Mouse (Mus musculus) heart, embryonic 14.5 days (tissue): ENCODE measurements around the gene Kctd11. TPM values are rescaled to one million over a fixed set of nuclear protein-coding genes. Genes with fewer than 3 reads are reported as not detected.
A peak's percentile ranks its signal among the peaks of the same experiment; 100 is the strongest.

Experiments
- ATAC-seq: fragments of 200-750 bp; cut with Nextera tagmentation; 2 replicates; pipeline ENCODE4 v1.8.0; 2017; ENCODE audit warnings: low read depth, moderate TSS enrichment; ENCODE audit not compliant: insufficient number of reproducible peaks, insufficient read depth, low FRiP score
- H3K27ac ChIP-seq, 2 experiments: fragments of 200-500 bp in 1 of 2; fragments of 300-500 bp in 1 of 2; sonication (generic) in 1 of 2; replicated peaks in 1 of 2; 2 replicates each; pipeline ENCODE4 v1.5.1; 2012 to 2014; ENCODE audit warnings: low read depth in 2 of 2, low read length in 2 of 2, control low read depth in 1 of 2, mild to moderate bottlenecking in 1 of 2, mixed read lengths in 1 of 2; ENCODE audit not compliant: control insufficient read depth in 1 of 2, insufficient read depth in 1 of 2
- H3K27me3 ChIP-seq: fragments of 300-500 bp; sonication (generic); 2 replicates; pipeline ENCODE4 v1.6.1; 2014; ENCODE audit warnings: mild to moderate bottlenecking, low read length, control low read depth; ENCODE audit not compliant: control insufficient read depth, insufficient read depth
- H3K36me3 ChIP-seq: fragments of 300-500 bp; sonication (generic); 2 replicates; pipeline ENCODE4 v1.6.1; 2014; ENCODE audit warnings: mild to moderate bottlenecking, control low read depth, low read length, mixed read lengths; ENCODE audit not compliant: control insufficient read depth, insufficient read depth
- H3K4me1 ChIP-seq, 2 experiments: fragments of 200-500 bp in 1 of 2; fragments of 300-500 bp in 1 of 2; sonication (generic) in 1 of 2; 2 replicates each; pipeline ENCODE4 v1.6.1; 2012 to 2014; ENCODE audit warnings: low read length in 2 of 2, control low read depth in 1 of 2, mixed read lengths in 1 of 2; ENCODE audit not compliant: control insufficient read depth in 2 of 2, insufficient read depth in 2 of 2
- H3K4me2 ChIP-seq: fragments of 300-500 bp; sonication (generic); 2 replicates; pipeline ENCODE4 v1.6.1; 2014; ENCODE audit warnings: mild to moderate bottlenecking, low read length
- H3K4me3 ChIP-seq, 2 experiments: fragments of 200-500 bp in 1 of 2; fragments of 300-500 bp in 1 of 2; sonication (generic) in 1 of 2; 2 replicates each; pipeline ENCODE4 v1.5.1; 2012 to 2014; ENCODE audit warnings: low read length in 2 of 2, mild to moderate bottlenecking in 2 of 2, control low read depth in 1 of 2, low read depth in 1 of 2, moderate library complexity in 1 of 2; ENCODE audit not compliant: control insufficient read depth in 1 of 2, insufficient read depth in 1 of 2
- H3K9ac ChIP-seq: fragments of 300-500 bp; sonication (generic); 2 replicates; pipeline ENCODE4 v1.6.1; 2014; ENCODE audit warnings: mild to moderate bottlenecking, low read length
- H3K9me3 ChIP-seq: fragments of 300-500 bp; sonication (generic); 2 replicates; pipeline ENCODE4 v1.6.1; 2016; ENCODE audit warnings: low read length, control low read depth; ENCODE audit not compliant: control insufficient read depth
- WGBS: fragments of 180-500 bp; shearing (Covaris S2); extraction: QIAGEN DNeasy Blood & Tissue Kit; methylation state at CpG from one replicate; pipeline ENCODE4 v1.1.7; 2014; 5-methylcytosine and 5-hydroxymethylcytosine counted together
- polyA plus RNA-seq: library from polyadenylated mRNA; unstranded; fragments of >200 nt; fragmentation: Nextera tagmentation; extraction: Ambion mirVana; gene quantifications from 2 replicates; pipeline ENCODE4 v1.2.1, GENCODE M21; 2014

The Kctd11 gene
- polyA plus RNA-seq, 1 experiment from 2014 or later, result 2.8 TPM

GRCm38 (mm10) chr11:69884663-69885062, 3.5 kb upstream of the Kctd11 start:
- Histone ChIP-seq H3K9ac (no peak overlapping the region), H3K36me3 (no peaks in the 10 kb centered on the region), H3K4me1 (peaks cover 18% of the 10 kb centered on the region in 2 experiments), H3K9me3 (no peaks in the 10 kb centered on the region), H3K4me2 (0 out of 2 replicates have a peak overlapping the region, but pooled peaks have one; percentile 3), H3K27ac (0 out of 4 replicates have a peak overlapping the region, but pooled peaks of 1 of the 2 experiments have one; percentile 12), H3K4me3 (no peak overlapping the region), H3K27me3 (no peaks in the 10 kb centered on the region)
- WGBS, result 76% methylated on average over 8 of the region's 8 CpGs
- ATAC-seq, result no peak

GRCm38 (mm10) chr11:69884240-69884639, 3.0 kb upstream of the Kctd11 start:
- no peak overlapping the region for H3K4me3 ChIP-seq
- WGBS, result 54% methylated on average over 9 of the region's 9 CpGs
- H3K27me3 ChIP-seq, result no peaks in the 10 kb centered on the region
- H3K4me2 ChIP-seq, result 0 out of 2 replicates have a peak overlapping the region, but pooled peaks have one; percentile 3
- no peak overlapping the region for H3K9ac ChIP-seq
- peak overlapping the region; percentile 12 to 53; a peak in 1 of 4 replicates for H3K27ac ChIP-seq
- no peaks in the 10 kb centered on the region for H3K36me3 ChIP-seq
- no peak for ATAC-seq
- peaks cover 21 to 22% of the 10 kb centered on the region in 2 experiments for H3K4me1 ChIP-seq
- no peaks in the 10 kb centered on the region for H3K9me3 ChIP-seq

- H3K9me3 ChIP-seq, result no peaks in the 10 kb centered on the region
- H3K9ac ChIP-seq, result no peak overlapping the region
- peak overlapping the region in 1 of 2 experiments; percentile 53; a peak in 1 of 4 replicates for H3K27ac ChIP-seq
- WGBS, result 85% methylated on average over 8 of the region's 8 CpGs
- H3K4me1 ChIP-seq, result peaks cover 22 to 26% of the 10 kb centered on the region in 2 experiments
- no peaks in the 10 kb centered on the region for H3K27me3 ChIP-seq
- H3K4me2 ChIP-seq, result no peak overlapping the region
- H3K36me3 ChIP-seq, result no peaks in the 10 kb centered on the region
- H3K4me3 ChIP-seq, result no peak overlapping the region
- ATAC-seq, result no peak
These were observed 2.4 kb upstream of the Kctd11 start for GRCm38 (mm10) chr11:69883527-69884151.

GRCm38 (mm10) chr11:69883066-69883465, 1.9 kb upstream of the Kctd11 start:
- H3K36me3 ChIP-seq, result no peaks in the 10 kb centered on the region
- no peak overlapping the region for H3K27ac ChIP-seq
- no peak overlapping the region for H3K9ac ChIP-seq
- peaks cover 22 to 26% of the 10 kb centered on the region in 2 experiments for H3K4me1 ChIP-seq
- H3K9me3 ChIP-seq, result no peaks in the 10 kb centered on the region
- no peak overlapping the region for H3K4me3 ChIP-seq
- WGBS, result 63% methylated on average over 4 of the region's 4 CpGs
- no peak overlapping the region for H3K4me2 ChIP-seq
- H3K27me3 ChIP-seq, result no peaks in the 10 kb centered on the region
- no peak for ATAC-seq

- peak overlapping the region; percentile 91 for H3K27ac ChIP-seq
- H3K4me2 ChIP-seq, result peak overlapping the region; percentile 86
- no peak for ATAC-seq
- H3K9ac ChIP-seq, result peak overlapping the region; percentile 79
- peak overlapping the region; percentile 59 to 69 for H3K4me3 ChIP-seq
- WGBS, result 57% methylated on average over 21 of the region's 21 CpGs
- no peaks in the 10 kb centered on the region for H3K9me3 ChIP-seq
- no peaks in the 10 kb centered on the region for H3K27me3 ChIP-seq
- no peaks in the 10 kb centered on the region for H3K36me3 ChIP-seq
- H3K4me1 ChIP-seq, result peaks cover 22 to 31% of the 10 kb centered on the region in 2 experiments
These were observed 823 bp upstream of the Kctd11 start for GRCm38 (mm10) chr11:69881787-69882670.

GRCm38 (mm10) chr11:69880506-69880852, 727 bp downstream of the Kctd11 start:
- ATAC-seq, result peak; percentile 54
- peak overlapping the region; percentile 91 for H3K27ac ChIP-seq
- H3K4me3 ChIP-seq, result peak overlapping the region; percentile 59 to 69
- H3K27me3 ChIP-seq, result no peaks in the 10 kb centered on the region
- under 1% methylated on average over 18 of the region's 18 CpGs for WGBS
- H3K4me1 ChIP-seq, result peaks cover 25 to 36% of the 10 kb centered on the region in 2 experiments
- peak overlapping the region; percentile 79 for H3K9ac ChIP-seq
- no peaks in the 10 kb centered on the region for H3K36me3 ChIP-seq
- H3K4me2 ChIP-seq, result peak overlapping the region; percentile 86
- no peaks in the 10 kb centered on the region for H3K9me3 ChIP-seq

- H3K4me3 ChIP-seq, result peak overlapping the region; percentile 59 to 69
- no peaks in the 10 kb centered on the region for H3K9me3 ChIP-seq
- no peak overlapping the region for H3K27ac ChIP-seq
- H3K4me1 ChIP-seq, result peaks cover 25 to 36% of the 10 kb centered on the region in 2 experiments
- 55% methylated on average over 15 of the region's 15 CpGs for whole genome bisulfite sequencing
- H3K27me3 ChIP-seq, result no peaks in the 10 kb centered on the region
- no peak for ATAC-seq
- peak overlapping the region; percentile 79 for H3K9ac ChIP-seq
- H3K4me2 ChIP-seq, result peak overlapping the region; percentile 86
- no peaks in the 10 kb centered on the region for H3K36me3 ChIP-seq
These were observed 1.5 kb downstream of the Kctd11 start for GRCm38 (mm10) chr11:69879711-69880110.
